Mouse (Mus musculus): Measurements from ENCODE around the gene Gdpd2. TPM values are rescaled to one million over a fixed set of nuclear protein-coding genes. Genes with fewer than 3 reads are reported as not detected.

Gene Gdpd2
- 36.2 and 38.7 TPM in 2 replicates for polyA plus RNA-seq (2014; fragmentation: Nextera tagmentation; extraction: Ambion mirVana)

DNA sequence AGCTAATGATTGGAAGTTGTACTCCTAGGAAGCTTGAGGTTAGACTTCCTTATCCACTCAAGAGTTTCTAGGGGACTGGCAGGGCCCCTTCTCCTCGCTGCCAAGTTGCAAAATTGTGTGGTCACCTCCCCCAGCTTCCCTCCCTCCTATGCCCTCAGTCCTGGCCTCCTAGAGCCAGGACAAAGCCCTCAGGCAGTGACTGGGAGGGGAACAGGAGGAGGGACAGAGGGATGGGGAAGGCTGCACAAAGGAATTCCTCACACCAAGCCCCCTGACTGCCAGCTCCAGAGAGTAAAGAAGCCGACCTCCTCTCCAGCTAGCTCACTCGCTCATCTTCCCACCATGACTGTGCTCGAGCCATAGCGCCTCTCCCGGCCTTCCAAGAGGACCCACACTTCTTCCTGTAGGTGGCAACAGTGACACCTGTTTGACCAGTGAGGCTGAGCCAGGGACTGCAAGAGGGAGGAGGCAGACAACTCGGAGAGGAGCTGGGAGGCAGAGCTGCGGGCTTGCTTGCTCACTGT lies at the start of gene Gdpd2:
Gene Gdpd2, plus strand, starts transcription at position 209 of the 524 bp plus-strand sequence.
- H3K27me3 ChIP-seq (ENCODE audit: control insufficient read depth, insufficient read depth, low read length), result no peaks in the 10 kb centered on the region; the same call in none of the 2 replicates
- peak within 1 kb of the TSS; percentile 47 for H3K9ac ChIP-seq
- H3K9me3 ChIP-seq (ENCODE audit: control insufficient read depth, low read length), result no peaks in the 10 kb centered on the region
- H3K4me1 ChIP-seq (replicated peaks; ENCODE audit: control insufficient read depth, insufficient read depth, low read length), result 0 out of 2 replicates have a peak, but pooled peaks cover 6% of the 10 kb centered on the region
- 15% methylated on average over 8 of the region's 8 CpGs for WGBS
- H3K4me3 ChIP-seq (replicated peaks; ENCODE audit: low read length), result peak within 1 kb of the TSS; percentile 29
- DNase-seq (ENCODE audit: low spot score), result peak; percentile 55
- H3K36me3 ChIP-seq (replicated peaks; ENCODE audit: control insufficient read depth, insufficient read depth), result no peaks in the 10 kb centered on the region
- ATAC-seq (ENCODE audit: low FRiP score), result peak; percentile 87
- peak within 1 kb of the TSS; percentile 70 for H3K27ac ChIP-seq
- H3K4me2 ChIP-seq (replicated peaks), result peak within 1 kb of the TSS; percentile 53

DNA sequence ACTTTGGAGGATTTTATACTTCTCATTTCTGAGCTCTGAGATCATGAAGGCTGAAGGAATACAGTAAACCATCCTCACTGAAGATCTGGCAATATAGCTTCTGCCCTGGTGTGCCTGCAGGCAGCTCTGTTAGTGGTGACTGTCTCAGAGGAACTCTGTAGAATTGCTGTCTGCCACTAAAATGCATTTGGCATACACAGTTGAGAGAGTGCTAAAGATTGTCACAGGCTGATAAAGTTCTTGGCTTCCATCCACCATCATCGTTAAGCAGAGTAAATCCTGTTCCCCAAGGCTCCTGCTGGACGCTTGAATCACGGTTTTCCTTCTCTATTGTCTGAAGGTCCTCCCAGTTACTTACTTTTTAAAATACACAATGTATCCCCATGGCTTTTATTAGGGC lies 43.1 kb upstream of the Gdpd2 start:
- 48% methylated on average over 3 of the region's 3 CpGs for WGBS
- H3K4me1 ChIP-seq (replicated peaks; ENCODE audit: control insufficient read depth, insufficient read depth, low read length), result no peaks in the 10 kb centered on the region
- no peak for DNase-seq (ENCODE audit: low spot score)
- no peaks in the 10 kb centered on the region for H3K36me3 ChIP-seq (replicated peaks; ENCODE audit: control insufficient read depth, insufficient read depth)
- ATAC-seq (ENCODE audit: low FRiP score), result no peak
- 0 out of 2 replicates have a peak, but pooled peaks cover 5% of the 10 kb centered on the region for H3K27me3 ChIP-seq (ENCODE audit: control insufficient read depth, insufficient read depth, low read length)
- no peak overlapping the region for H3K9ac ChIP-seq
- H3K9me3 ChIP-seq (ENCODE audit: control insufficient read depth, low read length), result no peaks in the 10 kb centered on the region
- H3K4me3 ChIP-seq (replicated peaks; ENCODE audit: low read length), result no peak overlapping the region
- no peak overlapping the region for H3K27ac ChIP-seq
- H3K4me2 ChIP-seq (replicated peaks), result no peak overlapping the region

DNA sequence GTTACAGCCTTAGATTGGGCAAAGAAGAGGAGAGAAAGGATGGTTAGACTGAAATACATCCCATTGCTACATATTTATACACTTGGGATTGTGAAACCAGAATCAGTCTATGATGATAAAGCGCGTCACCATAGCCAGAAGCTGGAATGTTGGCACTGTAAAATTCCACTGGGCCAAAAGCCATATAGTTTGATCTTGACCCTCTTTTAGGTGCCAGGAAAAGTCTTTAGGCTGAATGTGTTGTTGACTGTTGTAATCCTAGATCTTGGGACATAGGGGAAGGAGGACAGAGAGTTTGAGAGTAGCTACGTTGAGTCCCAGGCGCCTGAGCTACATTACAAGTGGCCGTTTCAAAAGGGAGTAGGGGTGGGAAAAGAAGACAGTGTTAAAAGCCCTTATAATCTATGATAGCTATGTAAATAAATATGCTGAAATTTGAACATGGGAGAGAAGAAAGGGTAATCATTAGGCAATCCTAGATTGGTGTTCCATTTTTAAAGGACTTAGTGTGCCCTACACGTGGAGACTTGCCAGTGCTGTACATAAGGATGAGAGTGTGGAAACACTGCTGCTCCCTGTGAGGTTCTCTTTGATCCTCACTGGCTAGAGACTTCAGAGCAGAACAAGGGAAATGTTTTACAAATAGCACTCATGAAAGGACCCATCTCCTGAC lies 42.2 kb upstream of the Gdpd2 start:
- DNase-seq (ENCODE audit: low spot score), result no peak
- Histone ChIP-seq H3K27ac (no peak overlapping the region), H3K4me1 (replicated peaks; ENCODE audit: control insufficient read depth, insufficient read depth, low read length) (no peaks in the 10 kb centered on the region), H3K4me2 (replicated peaks) (no peak overlapping the region), H3K9ac (no peak overlapping the region), H3K4me3 (replicated peaks; ENCODE audit: low read length) (no peak overlapping the region), H3K36me3 (replicated peaks; ENCODE audit: control insufficient read depth, insufficient read depth) (no peaks in the 10 kb centered on the region), H3K27me3 (ENCODE audit: control insufficient read depth, insufficient read depth, low read length) (0 out of 2 replicates have a peak, but pooled peaks cover 5% of the 10 kb centered on the region), H3K9me3 (ENCODE audit: control insufficient read depth, low read length) (no peaks in the 10 kb centered on the region)
- ATAC-seq (ENCODE audit: low FRiP score), result no peak
- 85% methylated on average over 6 of the region's 6 CpGs for WGBS

DNA sequence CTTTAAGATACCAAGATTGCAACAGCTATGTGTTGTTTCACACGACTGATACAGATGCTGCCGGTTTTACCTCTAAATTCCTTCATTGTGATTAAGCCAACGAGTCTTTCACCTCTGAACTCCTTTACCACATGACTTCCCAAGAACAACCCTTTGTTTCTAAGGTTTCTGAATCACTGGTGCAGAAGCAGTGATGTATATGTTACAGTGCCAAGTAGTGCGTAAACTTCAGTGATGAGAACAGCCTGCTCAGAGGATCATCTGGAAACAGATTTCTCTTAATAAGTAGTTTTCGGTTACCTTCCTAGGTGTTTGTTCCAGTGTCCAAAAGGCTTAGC lies 41.7 kb upstream of the Gdpd2 start:
- no peak overlapping the region for H3K4me2 ChIP-seq (replicated peaks)
- 72% methylated on average over 5 of the region's 5 CpGs for WGBS
- H3K27me3 ChIP-seq (ENCODE audit: control insufficient read depth, insufficient read depth, low read length), result 0 out of 2 replicates have a peak, but pooled peaks cover 5% of the 10 kb centered on the region
- no peaks in the 10 kb centered on the region for H3K36me3 ChIP-seq (replicated peaks; ENCODE audit: control insufficient read depth, insufficient read depth)
- no peaks in the 10 kb centered on the region for H3K4me1 ChIP-seq (replicated peaks; ENCODE audit: control insufficient read depth, insufficient read depth, low read length)
- no peaks in the 10 kb centered on the region for H3K9me3 ChIP-seq (ENCODE audit: control insufficient read depth, low read length)
- ATAC-seq (ENCODE audit: low FRiP score) (no peak), DNase-seq (ENCODE audit: low spot score) (no peak)
- H3K27ac ChIP-seq, result no peak overlapping the region
- H3K4me3 ChIP-seq (replicated peaks; ENCODE audit: low read length), result no peak overlapping the region
- H3K9ac ChIP-seq, result no peak overlapping the region

DNA sequence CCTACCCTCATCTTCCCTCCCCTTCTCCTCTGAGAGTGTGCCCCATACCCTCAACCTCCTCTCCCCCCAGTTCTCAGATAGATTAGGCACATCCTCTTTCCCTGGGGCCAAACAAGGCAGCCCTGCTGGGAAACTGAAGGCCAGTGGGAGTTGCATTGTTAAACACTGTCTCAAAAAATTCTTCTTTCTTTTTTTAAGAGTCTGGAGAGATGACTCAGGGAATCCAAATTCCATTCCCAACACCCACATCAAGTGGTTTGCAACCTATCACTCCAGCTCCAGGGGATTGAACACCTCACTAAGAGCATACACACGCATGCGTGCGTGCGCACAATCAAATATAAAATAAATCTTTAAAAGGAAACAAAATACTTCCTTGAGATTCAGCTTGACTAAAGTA lies 32.9 kb upstream of the Gdpd2 start:
- H3K27me3 ChIP-seq (ENCODE audit: control insufficient read depth, insufficient read depth, low read length), result peaks cover 8% of the 10 kb centered on the region; the same call in 1 of the 2 replicates
- no peaks in the 10 kb centered on the region for H3K9me3 ChIP-seq (ENCODE audit: control insufficient read depth, low read length)
- no peak overlapping the region for H3K27ac ChIP-seq
- no peaks in the 10 kb centered on the region for H3K36me3 ChIP-seq (replicated peaks; ENCODE audit: control insufficient read depth, insufficient read depth)
- no peak overlapping the region for H3K9ac ChIP-seq
- H3K4me1 ChIP-seq (replicated peaks; ENCODE audit: control insufficient read depth, insufficient read depth, low read length), result no peaks in the 10 kb centered on the region
- H3K4me2 ChIP-seq (replicated peaks), result no peak overlapping the region
- 97% methylated on average over 4 of the region's 4 CpGs for WGBS
- H3K4me3 ChIP-seq (replicated peaks; ENCODE audit: low read length), result no peak overlapping the region
- DNase-seq (ENCODE audit: low spot score), result no peak
- ATAC-seq (ENCODE audit: low FRiP score), result no peak

DNA sequence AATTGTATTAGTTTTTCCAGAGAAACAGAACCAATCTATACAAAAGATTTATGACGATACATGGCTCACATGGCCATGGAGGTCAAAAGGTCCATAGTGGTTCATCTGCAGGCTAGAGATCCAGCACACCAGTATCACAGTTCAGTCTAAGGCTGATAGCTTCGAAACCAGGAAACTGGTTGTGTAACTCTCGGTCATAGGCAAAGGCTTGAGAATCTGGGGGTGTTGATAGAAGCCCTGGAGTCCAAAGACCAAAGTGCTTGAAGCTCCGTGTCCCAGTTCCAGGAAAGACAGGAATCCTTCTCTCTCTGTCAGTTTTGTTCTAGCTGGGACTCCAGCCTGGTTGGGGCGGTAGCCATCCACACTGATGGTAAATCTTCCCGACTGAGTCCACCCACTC lies 21.6 kb upstream of the Gdpd2 start:
- 89% methylated on average over 6 of the region's 6 CpGs for WGBS
- H3K27ac ChIP-seq, result no peak overlapping the region
- DNase-seq (ENCODE audit: low spot score) (no peak), ATAC-seq (ENCODE audit: low FRiP score) (no peak)
- no peaks in the 10 kb centered on the region for H3K4me1 ChIP-seq (replicated peaks; ENCODE audit: control insufficient read depth, insufficient read depth, low read length)
- no peak overlapping the region for H3K9ac ChIP-seq
- no peaks in the 10 kb centered on the region for H3K9me3 ChIP-seq (ENCODE audit: control insufficient read depth, low read length)
- H3K4me3 ChIP-seq (replicated peaks; ENCODE audit: low read length), result no peak overlapping the region
- no peak overlapping the region for H3K4me2 ChIP-seq (replicated peaks)
- no peaks in the 10 kb centered on the region for H3K27me3 ChIP-seq (ENCODE audit: control insufficient read depth, insufficient read depth, low read length)
- H3K36me3 ChIP-seq (replicated peaks; ENCODE audit: control insufficient read depth, insufficient read depth), result no peaks in the 10 kb centered on the region

DNA sequence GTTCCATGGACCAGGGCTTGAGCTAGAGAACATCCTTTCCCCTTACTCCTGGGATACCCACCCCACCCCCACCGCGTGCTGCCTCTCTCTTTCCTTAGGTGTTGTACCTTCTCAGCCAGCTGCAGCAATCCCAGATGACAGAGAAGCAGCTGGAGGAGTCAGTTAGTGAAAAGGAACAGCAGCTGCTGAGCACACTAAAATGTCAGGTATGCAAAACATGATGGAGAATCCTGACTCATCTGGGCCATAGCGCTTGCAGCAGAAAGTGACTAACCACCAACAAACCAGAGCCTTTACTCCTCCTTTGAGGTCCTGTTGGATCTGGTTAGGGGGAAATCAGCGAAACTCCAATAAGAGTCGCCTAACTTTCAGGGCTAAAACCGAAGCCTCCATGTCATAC lies 13.5 kb upstream of the Gdpd2 start:
- Histone ChIP-seq H3K27me3 (ENCODE audit: control insufficient read depth, insufficient read depth, low read length) (no peaks in the 10 kb centered on the region), H3K27ac (no peak overlapping the region), H3K9me3 (ENCODE audit: control insufficient read depth, low read length) (no peaks in the 10 kb centered on the region), H3K4me1 (replicated peaks; ENCODE audit: control insufficient read depth, insufficient read depth, low read length) (no peaks in the 10 kb centered on the region), H3K36me3 (replicated peaks; ENCODE audit: control insufficient read depth, insufficient read depth) (no peaks in the 10 kb centered on the region), H3K4me2 (replicated peaks) (no peak overlapping the region), H3K4me3 (replicated peaks; ENCODE audit: low read length) (no peak overlapping the region), H3K9ac (no peak overlapping the region)
- ATAC-seq (ENCODE audit: low FRiP score) (no peak), DNase-seq (ENCODE audit: low spot score) (no peak)
- 94% methylated on average over 6 of the region's 6 CpGs for WGBS

DNA sequence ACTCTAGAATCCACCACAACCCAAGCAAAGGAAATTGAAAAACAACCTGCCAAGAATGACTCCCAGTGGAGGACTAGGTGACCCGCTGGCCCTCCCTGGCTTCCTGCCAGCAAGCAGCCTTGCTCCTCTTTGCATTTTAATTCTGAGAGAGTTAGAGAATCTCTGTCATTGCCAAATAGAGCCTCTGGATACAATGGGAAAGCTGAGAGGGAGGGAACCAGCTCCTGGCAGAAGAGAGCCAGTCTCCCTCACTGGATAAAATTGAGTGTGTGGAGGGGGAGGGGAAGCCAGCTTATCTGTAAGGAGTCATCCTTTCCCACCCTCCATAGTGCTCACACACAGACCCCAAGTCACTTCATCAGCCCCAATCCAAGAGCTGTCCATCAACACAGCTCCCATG lies 726 bp upstream of the Gdpd2 start:
- DNase-seq (ENCODE audit: low spot score), result peak; percentile 64
- Histone ChIP-seq H3K4me2 (replicated peaks) (peak overlapping the region; percentile 53; the same call in 1 of the 2 replicates), H3K27ac (peak overlapping the region; percentile 70), H3K27me3 (ENCODE audit: control insufficient read depth, insufficient read depth, low read length) (no peaks in the 10 kb centered on the region; the same call in none of the 2 replicates), H3K9ac (no peak overlapping the region), H3K4me3 (replicated peaks; ENCODE audit: low read length) (no peak overlapping the region), H3K36me3 (replicated peaks; ENCODE audit: control insufficient read depth, insufficient read depth) (no peaks in the 10 kb centered on the region), H3K4me1 (replicated peaks; ENCODE audit: control insufficient read depth, insufficient read depth, low read length) (0 out of 2 replicates have a peak, but pooled peaks cover 6% of the 10 kb centered on the region), H3K9me3 (ENCODE audit: control insufficient read depth, low read length) (no peaks in the 10 kb centered on the region)
- ATAC-seq (ENCODE audit: low FRiP score), result peak; percentile 56; the same call in 1 of the 2 replicates
- 27% methylated on average over 1 of the region's 1 CpGs for WGBS

DNA sequence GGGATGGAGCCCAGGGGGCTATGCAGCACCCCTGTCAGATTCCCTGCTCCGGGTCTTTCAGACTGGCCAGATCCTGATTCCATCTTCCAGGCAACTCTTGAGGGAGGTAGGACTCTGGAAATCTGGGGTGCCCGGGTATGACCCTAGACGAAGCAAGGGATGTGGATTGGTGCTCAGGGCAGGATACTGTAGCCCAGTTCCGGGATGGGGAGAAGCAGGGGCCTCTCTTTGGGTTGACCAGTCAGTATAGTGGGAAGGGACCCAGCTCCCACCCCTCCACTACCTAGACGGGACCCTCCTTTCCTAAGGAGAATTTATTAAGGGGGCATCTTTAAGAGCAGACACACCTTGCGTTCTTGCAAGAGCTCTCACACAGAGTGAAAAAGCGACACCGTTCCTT lies 593 bp downstream of the Gdpd2 start:
- ATAC-seq (ENCODE audit: low FRiP score), result no peak; the same call in 1 of the 2 replicates
- H3K27ac ChIP-seq, result peak overlapping the region; percentile 69
- 24% methylated on average over 8 of the region's 8 CpGs for WGBS

More for the DNA sequence above, 593 bp downstream of the Gdpd2 start:
- 0 out of 2 replicates have a peak, but pooled peaks cover 6% of the 10 kb centered on the region for H3K4me1 ChIP-seq (replicated peaks; ENCODE audit: control insufficient read depth, insufficient read depth, low read length)
- H3K9me3 ChIP-seq (ENCODE audit: control insufficient read depth, low read length), result no peaks in the 10 kb centered on the region
- peak overlapping the region; percentile 53 for H3K4me2 ChIP-seq (replicated peaks)
- H3K4me3 ChIP-seq (replicated peaks; ENCODE audit: low read length), result peak overlapping the region; percentile 29
- no peak for DNase-seq (ENCODE audit: low spot score)
- H3K27me3 ChIP-seq (ENCODE audit: control insufficient read depth, insufficient read depth, low read length), result no peaks in the 10 kb centered on the region; the same call in none of the 2 replicates
- H3K9ac ChIP-seq, result peak overlapping the region; percentile 47
- no peaks in the 10 kb centered on the region for H3K36me3 ChIP-seq (replicated peaks; ENCODE audit: control insufficient read depth, insufficient read depth)

Measured in hindbrain, embryonic 14.5 days (tissue).